Comparison of ENCODE assay signal across 22 mouse cellular contexts in the genomic region with DNA sequence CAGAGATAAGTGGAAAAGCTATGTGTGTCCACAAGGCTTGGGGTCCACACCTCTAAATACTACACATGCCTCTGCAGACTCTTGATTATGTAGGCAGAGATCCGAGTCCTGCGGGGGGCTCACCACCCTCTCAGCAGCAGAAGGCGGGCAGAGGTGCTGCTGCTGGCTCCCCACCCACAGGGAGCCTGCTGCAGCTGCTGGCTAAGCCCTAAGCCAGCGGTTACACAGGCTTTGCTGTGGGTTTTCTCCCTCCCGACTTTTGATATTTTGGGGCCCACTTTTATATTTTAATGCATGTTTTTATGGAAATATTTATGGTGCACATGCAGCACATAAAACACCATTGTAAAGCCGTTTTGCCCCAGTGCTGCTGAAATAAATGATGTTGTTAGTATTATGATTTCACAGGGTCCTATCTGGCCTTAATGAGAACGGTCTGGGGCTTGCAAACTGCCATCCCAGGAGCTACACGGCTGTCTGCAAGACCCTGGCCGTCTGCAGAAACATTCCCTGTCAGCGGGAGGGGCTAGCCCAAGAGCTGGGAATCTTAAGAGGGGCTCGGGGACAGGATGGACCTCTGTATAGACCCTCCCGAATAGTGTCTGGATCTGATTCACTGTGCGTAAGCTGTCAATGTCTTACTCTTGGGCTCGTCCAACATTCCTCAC.
A peak's percentile ranks its signal among the peaks of the same experiment; 100 is the strongest.
DNase-seq lines count a peak whose midpoint lies in the region; ATAC-seq and TF ChIP-seq lines count a peak whose summit lies in the region.
"Had no signal": no experiment of that assay in that cellular context is flagged by ENCODE, and none has a peak within 500 bp of the region (broad histone marks: within the 10 kb centered on the region; RNA-seq: fewer than 3 reads in every experiment).

No protein-coding gene starts in this region.

- H3K4me1 ChIP-seq in forebrain, embryonic 10.5 days = peaks cover 34% of the 10 kb centered on the region
- no peaks in the 10 kb centered on the region for H3K4me1 ChIP-seq in forebrain, embryonic 15.5 days
- peaks cover 45% of the 10 kb centered on the region for H3K4me1 ChIP-seq in embryonic facial prominence, embryonic 10.5 days
- peaks cover 8% of the 10 kb centered on the region for H3K4me1 ChIP-seq in embryonic facial prominence, embryonic 14.5 days (ENCODE audit: control insufficient read depth, insufficient read depth, low read length)
- H3K4me1 ChIP-seq in limb, embryonic 13.5 days = peaks cover 77% of the 10 kb centered on the region
- no peaks in the 10 kb centered on the region for H3K4me1 ChIP-seq in intestine, postnatal 0 days (replicated peaks; ENCODE audit: control insufficient read depth, insufficient read depth, low read length)
- H3K4me1 ChIP-seq: hindbrain, embryonic 15.5 days had no signal

- TF ChIP-seq CTCF in intestine, postnatal 0 days (IDR thresholded peaks at IDR 0.05; ENCODE audit: low read depth) = no peak

- H3K27ac ChIP-seq in forebrain, embryonic 10.5 days = peak overlapping the region; percentile 45; the same call in 1 of the 2 replicates
- H3K27ac ChIP-seq in forebrain, embryonic 15.5 days (replicated peaks) = no peak overlapping the region
- peak overlapping the region; percentile 41; the same call in 1 of the 2 replicates for H3K27ac ChIP-seq in embryonic facial prominence, embryonic 10.5 days (replicated peaks)
- no peak overlapping the region for H3K27ac ChIP-seq in embryonic facial prominence, embryonic 14.5 days (replicated peaks; ENCODE audit: low read depth, low read length)
- peak overlapping the region; percentile 61; the same call in 1 of the 2 replicates for H3K27ac ChIP-seq in limb, embryonic 13.5 days
- H3K27ac ChIP-seq in intestine, postnatal 0 days (ENCODE audit: low read depth, low read length) = no peak overlapping the region
- H3K27ac ChIP-seq: heart, embryonic 10.5 days; hindbrain, embryonic 15.5 days had no signal

- peaks cover 41% of the 10 kb centered on the region; the same call in 1 of the 2 replicates for H3K27me3 ChIP-seq in forebrain, embryonic 10.5 days (ENCODE audit: poor library complexity, severe bottlenecking)
- no peaks in the 10 kb centered on the region for H3K27me3 ChIP-seq in forebrain, embryonic 15.5 days
- peaks cover 12% of the 10 kb centered on the region for H3K27me3 ChIP-seq in embryonic facial prominence, embryonic 10.5 days (replicated peaks; ENCODE audit: low read depth, poor library complexity, severe bottlenecking)
- no peaks in the 10 kb centered on the region for H3K27me3 ChIP-seq in embryonic facial prominence, embryonic 14.5 days (replicated peaks; ENCODE audit: control insufficient read depth, insufficient read depth, low read length)
- H3K27me3 ChIP-seq in limb, embryonic 13.5 days = peaks cover 74% of the 10 kb centered on the region
- H3K27me3 ChIP-seq in intestine, postnatal 0 days (replicated peaks; ENCODE audit: control insufficient read depth, insufficient read depth, low read length) = no peaks in the 10 kb centered on the region
- H3K27me3 ChIP-seq: hindbrain, embryonic 15.5 days had no signal

- no peaks in the 10 kb centered on the region for H3K36me3 ChIP-seq in forebrain, embryonic 10.5 days (replicated peaks)
- no peaks in the 10 kb centered on the region for H3K36me3 ChIP-seq in forebrain, embryonic 15.5 days
- no peaks in the 10 kb centered on the region for H3K36me3 ChIP-seq in embryonic facial prominence, embryonic 10.5 days (replicated peaks)
- H3K36me3 ChIP-seq in embryonic facial prominence, embryonic 14.5 days (ENCODE audit: control insufficient read depth, insufficient read depth, low read length) = no peaks in the 10 kb centered on the region
- no peaks in the 10 kb centered on the region for H3K36me3 ChIP-seq in limb, embryonic 13.5 days
- H3K36me3 ChIP-seq in intestine, postnatal 0 days (ENCODE audit: control insufficient read depth, insufficient read depth) = no peaks in the 10 kb centered on the region
- H3K36me3 ChIP-seq: G1E; heart, embryonic 10.5 days; hindbrain, embryonic 15.5 days had no signal

- no peak for ATAC-seq in forebrain, embryonic 15.5 days (replicated peaks)
- 0 out of 2 replicates have a peak, but pooled peaks have one; percentile 26 for ATAC-seq in embryonic facial prominence, embryonic 14.5 days (ENCODE audit: low read depth)
- ATAC-seq in limb, embryonic 13.5 days (ENCODE audit: low FRiP score, low read depth) = peak; percentile 80
- no peak for ATAC-seq in intestine, postnatal 0 days
- ATAC-seq: CD4-positive, CD25-positive, alpha-beta regulatory T cell, adult 4 months; forebrain, embryonic 14.5 days; inflammation-experienced regulatory T-cells, adult 6 months had no signal

- H3K4me2 ChIP-seq in forebrain, embryonic 15.5 days (replicated peaks) = no peak overlapping the region
- no peak overlapping the region for H3K4me2 ChIP-seq in embryonic facial prominence, embryonic 14.5 days (ENCODE audit: low read depth, low read length)
- peak overlapping the region; percentile 38 for H3K4me2 ChIP-seq in limb, embryonic 13.5 days (replicated peaks)
- H3K4me2 ChIP-seq in intestine, postnatal 0 days (replicated peaks; ENCODE audit: low read depth) = no peak overlapping the region
- H3K4me2 ChIP-seq: hindbrain, embryonic 15.5 days had no signal

- DNase-seq in forebrain, embryonic 10.5 days (ENCODE audit: extremely low spot score, low spot score) = no peak
- no peak for DNase-seq in embryonic facial prominence, embryonic 10.5 days (ENCODE audit: low spot score)
- DNase-seq in embryonic facial prominence, embryonic 14.5 days (ENCODE audit: low spot score) = no peak
- no peak for DNase-seq in right cerebral cortex, adult 2 months (ENCODE audit: low spot score in 2 of 2)
- no peak for DNase-seq in lung, postnatal 25 days (ENCODE audit: low spot score)
- DNase-seq: adrenal gland, postnatal 10 days; B cell, adult 2 months; cerebellum, adult 11 months; cerebellum, adult 8-10 months; cerebellum, postnatal 25 days; gastrocnemius, postnatal 10 days; heart, adult 18-20 months; heart, postnatal 14 days had no signal

- WGBS in forebrain, embryonic 10.5 days = 64% methylated on average over 14 of the region's 14 CpGs
- 65% methylated on average over 14 of the region's 14 CpGs for WGBS in forebrain, embryonic 15.5 days
- 56% methylated on average over 14 of the region's 14 CpGs for WGBS in embryonic facial prominence, embryonic 10.5 days
- WGBS in embryonic facial prominence, embryonic 14.5 days = 23% methylated on average over 12 of the region's 14 CpGs
- WGBS in limb, embryonic 13.5 days = 12% methylated on average over 14 of the region's 14 CpGs
- 62% methylated on average over 14 of the region's 14 CpGs for WGBS in intestine, postnatal 0 days

- H3K4me3 ChIP-seq in forebrain, embryonic 10.5 days = no peak overlapping the region
- no peak overlapping the region for H3K4me3 ChIP-seq in forebrain, embryonic 15.5 days
- no peak overlapping the region for H3K4me3 ChIP-seq in embryonic facial prominence, embryonic 10.5 days
- H3K4me3 ChIP-seq in embryonic facial prominence, embryonic 14.5 days (ENCODE audit: low read depth, low read length) = no peak overlapping the region
- no peak overlapping the region for H3K4me3 ChIP-seq in limb, embryonic 13.5 days
- H3K4me3 ChIP-seq in intestine, postnatal 0 days (ENCODE audit: low read depth, low read length) = no peak overlapping the region
- H3K4me3 ChIP-seq: heart, embryonic 10.5 days; hindbrain, embryonic 15.5 days had no signal

- no peak overlapping the region for H3K9ac ChIP-seq in forebrain, embryonic 15.5 days (replicated peaks)
- H3K9ac ChIP-seq in embryonic facial prominence, embryonic 14.5 days (ENCODE audit: low read depth, low read length) = peak overlapping the region; percentile 8; the same call in 1 of the 2 replicates
- H3K9ac ChIP-seq in limb, embryonic 13.5 days = no peak overlapping the region
- no peak overlapping the region for H3K9ac ChIP-seq in intestine, postnatal 0 days (ENCODE audit: low read depth, low read length)
- H3K9ac ChIP-seq: hindbrain, embryonic 15.5 days had no signal

- H3K9me3 ChIP-seq in forebrain, embryonic 10.5 days = no peaks in the 10 kb centered on the region
- no peaks in the 10 kb centered on the region for H3K9me3 ChIP-seq in forebrain, embryonic 15.5 days
- H3K9me3 ChIP-seq in embryonic facial prominence, embryonic 10.5 days = no peaks in the 10 kb centered on the region
- no peaks in the 10 kb centered on the region for H3K9me3 ChIP-seq in embryonic facial prominence, embryonic 14.5 days (ENCODE audit: control insufficient read depth, low read length)
- no peaks in the 10 kb centered on the region for H3K9me3 ChIP-seq in limb, embryonic 13.5 days
- no peaks in the 10 kb centered on the region for H3K9me3 ChIP-seq in intestine, postnatal 0 days (ENCODE audit: control insufficient read depth)
- H3K9me3 ChIP-seq: heart, embryonic 10.5 days; hindbrain, embryonic 15.5 days had no signal

Comparison
In these comparisons a context has a peak if more than half of its experiments do, and no peak if none do; other contexts are left out.
1. H3K27ac ChIP-seq: peak in forebrain, embryonic 10.5 days (single experiment), embryonic facial prominence, embryonic 10.5 days (single experiment) and limb, embryonic 13.5 days (single experiment); none in forebrain, embryonic 15.5 days (single experiment), embryonic facial prominence, embryonic 14.5 days (single experiment) and intestine, postnatal 0 days (single experiment).
2. ATAC-seq: peak in embryonic facial prominence, embryonic 14.5 days (single experiment) and limb, embryonic 13.5 days (single experiment); none in forebrain, embryonic 15.5 days (single experiment) and intestine, postnatal 0 days (single experiment).